Mouse (Mus musculus): ENCODE results near the gene C1qc. TPM values are rescaled to one million over a fixed set of nuclear protein-coding genes. Genes with fewer than 3 reads are reported as not detected.

Gene C1qc
- total RNA-seq (2021): 10 to 100 TPM; 30.0 to 36.2 TPM

DNA sequence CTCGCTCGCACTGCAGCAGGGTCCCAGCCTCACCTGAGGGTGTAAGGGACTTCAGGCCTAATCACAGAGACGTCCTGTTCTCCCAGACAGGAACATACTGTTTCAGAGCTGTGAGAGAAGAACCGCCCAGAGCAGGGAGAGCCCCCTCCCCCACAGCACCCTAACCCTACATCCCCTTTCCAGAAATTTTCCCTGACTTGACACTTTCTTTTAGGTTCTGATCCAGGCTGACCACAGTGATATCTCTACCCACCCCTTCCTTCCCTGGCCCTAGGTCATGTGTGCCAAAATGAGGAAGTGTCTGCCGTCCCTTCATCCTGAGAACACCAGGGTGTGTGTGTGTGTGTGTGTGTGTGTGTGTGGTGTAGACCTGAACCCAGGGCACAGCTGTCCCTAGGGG lies at the start of gene C1qc:
Gene C1qc, minus strand, starts transcription at position 255 of the 400 bp plus-strand sequence.
- intact Hi-C loops (cut with DNase I): loop anchor here (5.0 to 10.0 kb wide), 2 partner anchors 89 to 412 kb away; no protein-coding TSS in a partner anchor
- peak in 1 of 2 experiments; percentile 60 for DNase-seq (ENCODE audit: extremely low spot score in 1 of 2, low spot score in 2 of 2)

- no peak for DNase-seq (ENCODE audit: extremely low spot score in 1 of 2, low spot score in 2 of 2)
- intact Hi-C loops (cut with DNase I): no loop called here
Measured at GRCm38 (mm10) chr4:136937935-136938334, 45.1 kb upstream of the C1qc start.

DNA sequence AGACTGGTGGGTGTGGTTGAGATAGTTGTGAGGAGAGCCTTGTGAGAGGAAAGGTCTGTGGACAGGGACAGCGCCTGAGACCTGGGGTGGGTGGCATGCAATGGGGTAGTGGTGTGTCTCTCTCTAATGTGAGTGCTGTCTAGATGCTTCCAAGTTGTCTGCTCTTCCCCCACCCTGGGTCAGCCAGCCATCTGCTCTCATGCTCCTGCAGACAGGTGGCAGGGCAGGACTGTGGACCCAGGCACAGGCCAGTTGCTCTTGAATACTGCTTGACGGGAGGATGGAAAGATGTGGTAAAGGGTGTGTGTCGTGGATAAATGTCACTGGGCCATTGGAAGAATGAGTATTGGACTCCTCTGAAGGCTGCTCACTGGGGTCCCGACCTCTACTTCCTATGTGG lies 44.5 kb upstream of the C1qc start:
- DNase-seq (ENCODE audit: extremely low spot score in 1 of 2, low spot score in 2 of 2): no peak
- intact Hi-C loops (cut with DNase I): no loop called here

GRCm38 (mm10) chr4:136934746-136935613 lies 42.1 kb upstream of the C1qc start:
- intact Hi-C loops (cut with DNase I): no loop called here
- no peak for DNase-seq (ENCODE audit: extremely low spot score in 1 of 2, low spot score in 2 of 2)

- intact Hi-C loops (cut with DNase I): no loop called here
- no peak for DNase-seq (ENCODE audit: extremely low spot score in 1 of 2, low spot score in 2 of 2)
Measured at GRCm38 (mm10) chr4:136930474-136930873, 37.6 kb upstream of the C1qc start.

DNA sequence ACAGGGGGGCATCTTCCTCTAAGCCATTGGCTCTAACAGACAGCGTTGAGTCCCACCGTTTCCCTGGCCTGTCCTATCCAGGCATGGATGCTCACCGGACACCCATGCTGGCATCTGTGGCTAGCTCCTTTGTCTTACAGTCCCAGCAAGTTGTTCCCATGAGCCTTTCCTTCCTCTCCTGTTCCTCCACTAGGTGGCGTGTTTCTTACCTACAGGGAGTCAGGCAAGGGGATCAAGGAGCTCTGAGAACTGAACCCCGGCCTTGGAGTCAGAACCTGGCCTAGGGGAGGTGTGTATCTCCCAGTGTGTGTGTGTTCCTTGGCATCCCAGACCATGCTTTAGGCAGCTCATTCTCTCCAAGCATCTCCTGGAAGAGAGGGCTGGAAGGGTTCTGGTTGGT lies 36.1 kb upstream of the C1qc start:
- intact Hi-C loops (cut with DNase I): loop anchor here (5.0 kb wide), 1 partner anchor 53 kb away; no protein-coding TSS in a partner anchor
- DNase-seq (ENCODE audit: extremely low spot score in 1 of 2, low spot score in 2 of 2): no peak

DNA sequence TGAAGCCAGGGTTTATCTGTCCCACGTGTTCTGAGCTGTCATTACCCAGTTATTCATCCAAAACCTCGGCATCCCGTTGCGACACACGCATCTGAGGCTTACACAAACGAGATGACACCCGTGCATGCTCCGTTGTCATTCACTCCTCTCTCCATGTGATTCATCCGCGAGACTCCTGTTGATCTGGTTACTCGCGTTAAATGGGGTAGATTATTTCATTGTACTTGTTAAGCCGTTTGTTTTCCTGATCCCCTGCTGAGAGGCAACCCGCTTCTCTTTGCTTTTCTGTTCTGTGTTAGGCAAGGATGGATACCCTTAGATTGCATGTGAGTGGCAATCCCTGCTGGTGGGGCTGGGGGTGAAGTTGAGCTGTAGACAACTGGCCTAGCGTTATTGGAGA lies 32.9 kb upstream of the C1qc start:
- no peak for DNase-seq (ENCODE audit: extremely low spot score in 1 of 2, low spot score in 2 of 2)
- intact Hi-C loops (cut with DNase I): loop anchor here (5.0 kb wide), 1 partner anchor 56 kb away; no protein-coding TSS in a partner anchor

GRCm38 (mm10) chr4:136924529-136924928 lies 31.7 kb upstream of the C1qc start:
- intact Hi-C loops (cut with DNase I): no loop called here
- peak in 1 of 2 experiments; percentile 52 for DNase-seq (ENCODE audit: extremely low spot score in 1 of 2, low spot score in 2 of 2)

- DNase-seq (ENCODE audit: extremely low spot score in 1 of 2, low spot score in 2 of 2): no peak
Measured at GRCm38 (mm10) chr4:136919526-136919925, 26.7 kb upstream of the C1qc start.

GRCm38 (mm10) chr4:136918834-136919233 lies 26.0 kb upstream of the C1qc start:
- no peak for DNase-seq (ENCODE audit: extremely low spot score in 1 of 2, low spot score in 2 of 2)
- intact Hi-C loops (cut with DNase I): no loop called here

More at GRCm38 (mm10) chr4:136919526-136919925, 26.7 kb upstream of the C1qc start:
- intact Hi-C loops (cut with DNase I): no loop called here

- intact Hi-C loops (cut with DNase I): no loop called here
- no peak for DNase-seq (ENCODE audit: extremely low spot score in 1 of 2, low spot score in 2 of 2)
Measured at GRCm38 (mm10) chr4:136917165-136917524, 24.3 kb upstream of the C1qc start.

DNA sequence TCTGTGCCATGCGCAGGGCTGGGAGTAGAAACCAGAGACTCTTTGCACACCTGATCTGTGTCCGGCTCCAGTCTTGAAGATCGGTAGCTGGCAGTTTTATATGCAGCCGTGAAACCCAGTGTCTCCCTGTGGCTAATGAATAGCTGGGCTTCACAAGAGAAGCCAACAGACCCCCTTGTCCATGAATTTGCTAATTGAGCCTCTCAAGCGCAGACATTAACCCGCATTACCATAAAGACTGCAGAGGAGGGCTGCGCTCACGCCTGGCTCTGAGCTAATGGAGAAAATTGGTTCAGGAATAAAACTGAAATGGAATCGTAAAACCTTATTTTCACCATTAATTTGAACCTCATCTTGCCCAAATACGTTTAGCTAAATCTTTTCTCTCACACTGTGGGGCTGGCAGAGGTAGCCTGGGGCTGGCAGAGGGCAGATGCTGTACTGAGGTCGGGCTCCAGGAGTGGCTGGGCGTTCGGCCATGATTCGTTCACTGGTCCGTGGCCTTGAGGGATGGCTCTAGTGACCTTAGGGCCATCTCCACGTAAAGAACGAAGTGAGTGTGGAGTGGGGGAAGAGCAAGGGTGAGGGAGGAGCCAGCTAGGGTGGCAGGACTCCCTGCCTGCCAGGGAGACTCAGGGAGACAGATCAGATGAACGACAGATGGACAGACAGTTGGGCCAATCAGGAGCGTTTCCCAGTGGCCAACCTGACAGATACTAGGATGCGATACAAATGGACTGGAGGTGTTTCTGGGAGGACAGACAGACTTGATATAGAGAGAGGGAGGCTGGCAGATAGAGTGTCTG lies 23.7 kb upstream of the C1qc start:
- no peak for DNase-seq (ENCODE audit: extremely low spot score in 1 of 2, low spot score in 2 of 2)
- intact Hi-C loops (cut with DNase I): no loop called here

DNA sequence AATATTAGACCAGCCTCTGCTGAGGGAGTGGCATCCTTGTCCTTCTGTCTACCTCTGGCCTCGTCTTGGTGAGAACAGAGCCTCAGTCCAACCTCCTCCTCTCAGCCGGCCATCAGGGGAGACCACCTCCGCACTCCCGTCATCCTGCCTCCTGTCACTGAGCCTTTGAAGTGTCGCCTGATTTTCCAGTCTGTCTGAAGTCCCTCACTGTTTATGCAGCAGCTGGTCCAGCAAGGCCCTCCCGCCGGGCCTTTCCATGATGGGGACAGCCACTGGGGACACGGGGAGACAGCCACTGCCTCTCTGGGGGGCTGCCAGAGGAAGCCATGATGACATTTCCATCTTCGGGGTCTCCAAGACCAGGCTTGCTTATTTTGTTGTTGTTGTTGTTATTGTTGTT lies 20.0 kb upstream of the C1qc start:
- no peak for DNase-seq (ENCODE audit: extremely low spot score in 1 of 2, low spot score in 2 of 2)
- intact Hi-C loops (cut with DNase I): no loop called here

GRCm38 (mm10) chr4:136911804-136912203 lies 18.9 kb upstream of the C1qc start:
- DNase-seq (ENCODE audit: extremely low spot score in 1 of 2, low spot score in 2 of 2): no peak
- intact Hi-C loops (cut with DNase I): no loop called here

DNA sequence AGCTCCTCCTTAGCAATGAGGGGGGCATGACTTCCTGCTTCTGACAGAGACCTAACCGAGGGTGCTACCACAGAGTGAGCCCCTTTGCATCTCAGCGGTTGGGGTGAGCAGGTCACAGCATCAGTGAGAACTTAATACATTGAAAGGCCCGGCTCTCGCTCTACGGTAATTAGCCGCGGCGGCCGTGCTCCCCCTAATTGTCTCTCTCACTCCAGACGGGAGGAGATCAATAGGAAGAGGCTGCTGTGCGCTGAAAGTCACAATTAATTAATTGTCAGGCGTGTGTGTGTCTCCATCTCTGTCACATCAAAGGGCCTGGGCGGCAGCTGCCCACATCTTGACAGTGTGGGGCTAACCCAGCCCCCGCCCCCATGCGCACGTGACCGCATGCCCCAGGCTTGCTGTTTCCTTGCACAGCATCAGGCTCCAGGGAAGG lies 18.4 kb upstream of the C1qc start:
- no peak for DNase-seq (ENCODE audit: extremely low spot score in 1 of 2, low spot score in 2 of 2)
- intact Hi-C loops (cut with DNase I): no loop called here

DNA sequence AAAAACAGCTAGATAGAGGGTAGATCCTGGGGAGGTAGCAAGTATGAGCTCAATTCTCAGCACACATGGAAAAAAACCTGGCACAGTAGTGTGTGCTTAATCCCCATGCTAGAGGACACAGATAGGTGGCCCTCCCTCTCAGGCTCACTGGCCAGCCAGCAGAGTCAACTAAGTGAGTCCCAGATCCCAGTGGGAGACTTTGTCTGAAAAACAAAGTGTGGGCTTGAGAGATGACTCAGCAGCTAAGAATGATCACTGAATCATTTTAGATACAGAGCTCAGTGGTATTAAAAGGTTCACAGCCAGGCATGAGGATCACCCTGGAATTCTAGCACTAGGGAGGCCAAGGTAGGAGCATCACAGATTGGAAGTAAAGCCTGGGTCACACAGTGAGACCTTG lies 14.9 kb upstream of the C1qc start:
- intact Hi-C loops (cut with DNase I): no loop called here

DNA sequence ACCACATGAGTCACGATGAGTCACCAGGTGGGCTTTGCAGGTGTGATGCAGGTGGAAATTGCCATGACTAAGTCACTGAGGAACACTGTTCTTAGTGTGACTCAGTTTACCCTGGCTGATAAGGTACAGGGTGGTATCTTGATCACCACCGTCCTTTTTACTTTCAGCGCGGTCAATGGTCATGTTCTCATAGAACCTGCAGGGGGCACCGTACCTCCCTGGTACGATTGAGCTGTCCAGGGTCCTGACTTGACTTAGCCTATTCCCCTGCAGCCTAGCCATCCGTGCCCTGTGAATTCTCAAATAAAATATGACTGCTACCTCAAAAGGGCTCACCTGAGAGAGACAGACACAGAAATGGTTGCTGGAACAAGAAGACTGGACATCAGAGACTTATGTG lies 14.2 kb upstream of the C1qc start:
- DNase-seq (ENCODE audit: extremely low spot score in 1 of 2, low spot score in 2 of 2): no peak

More for the DNA sequence above, 14.9 kb upstream of the C1qc start:
- DNase-seq (ENCODE audit: extremely low spot score in 1 of 2, low spot score in 2 of 2): no peak

GRCm38 (mm10) chr4:136904767-136905539 lies 12.1 kb upstream of the C1qc start:
- no peak for DNase-seq (ENCODE audit: extremely low spot score in 1 of 2, low spot score in 2 of 2)
- intact Hi-C loops (cut with DNase I): no loop called here

More for the DNA sequence above, 14.2 kb upstream of the C1qc start:
- intact Hi-C loops (cut with DNase I): no loop called here

GRCm38 (mm10) chr4:136899154-136899553 lies 6.3 kb upstream of the C1qc start:
- intact Hi-C loops (cut with DNase I): loop anchor here (10.0 kb wide), 1 partner anchor 406 kb away; no protein-coding TSS in a partner anchor
- DNase-seq (ENCODE audit: extremely low spot score in 1 of 2, low spot score in 2 of 2): no peak

Data from left cerebral cortex, postnatal 10 days (tissue).